Mouse (Mus musculus) midbrain, embryonic 15.5 days (tissue): ENCODE measurements around the gene Nupl2. TPM values are rescaled to one million over a fixed set of nuclear protein-coding genes. Genes with fewer than 3 reads are reported as not detected.

Source experiments
- ATAC-seq: fragments of 200-750 bp; cut with Nextera tagmentation; replicated peaks from 2 replicates; pipeline ENCODE4 v1.8.0; 2017; ENCODE audit warnings: moderate TSS enrichment
- H3K27ac ChIP-seq: fragments of 300-500 bp; sonication (generic); 2 replicates; pipeline ENCODE4 v1.5.1; 2015; ENCODE audit warnings: mild to moderate bottlenecking, inconsistent platforms
- H3K27me3 ChIP-seq: fragments of 300-500 bp; sonication (generic); replicated peaks from 2 replicates; pipeline ENCODE4 v1.6.1; 2015; ENCODE audit warnings: inconsistent platforms
- H3K36me3 ChIP-seq: fragments of 300-500 bp; sonication (generic); replicated peaks from 2 replicates; pipeline ENCODE4 v1.6.1; 2015; ENCODE audit warnings: inconsistent platforms
- H3K4me1 ChIP-seq: fragments of 300-500 bp; sonication (generic); 2 replicates; pipeline ENCODE4 v1.6.1; 2015; ENCODE audit warnings: inconsistent platforms
- H3K4me2 ChIP-seq: fragments of 300-500 bp; sonication (generic); 2 replicates; pipeline ENCODE4 v1.6.1; 2015; ENCODE audit warnings: inconsistent platforms, mild to moderate bottlenecking, moderate library complexity
- H3K4me3 ChIP-seq: fragments of 300-500 bp; sonication (generic); 2 replicates; pipeline ENCODE4 v1.5.1; 2015; ENCODE audit warnings: mild to moderate bottlenecking, inconsistent platforms
- H3K9ac ChIP-seq: fragments of 300-500 bp; sonication (generic); 2 replicates; pipeline ENCODE4 v1.6.1; 2015; ENCODE audit warnings: mild to moderate bottlenecking, inconsistent platforms
- H3K9me3 ChIP-seq: fragments of 300-500 bp; sonication (generic); 2 replicates; pipeline ENCODE4 v1.6.1; 2016; ENCODE audit warnings: inconsistent platforms
- WGBS: fragments of 180-500 bp; shearing (Covaris S2); methylation state at CpG from one replicate; pipeline ENCODE4 v1.1.7; 2015; ENCODE audit warnings: mixed read lengths; 5-methylcytosine and 5-hydroxymethylcytosine counted together
- polyA plus RNA-seq: library from polyadenylated mRNA; unstranded; fragments of >200 nt; fragmentation: Nextera tagmentation; extraction: Ambion mirVana; gene quantifications from 2 replicates; pipeline ENCODE4 v1.2.1, GENCODE M21; 2015

Gene Nupl2
- polyA plus RNA-seq, 1 experiment from 2014 or later, result 15.6 TPM

GRCm38 (mm10) chr5:24214900-24215299, 50.1 kb downstream of the Nupl2 start:
- Histone ChIP-seq H3K4me1 (no peaks in the 10 kb centered on the region), H3K9me3 (no peaks in the 10 kb centered on the region), H3K36me3 (no peaks in the 10 kb centered on the region), H3K4me2 (no peak overlapping the region), H3K9ac (no peak overlapping the region), H3K27ac (no peak overlapping the region), H3K27me3 (0 out of 2 replicates have a peak, but pooled peaks cover 4% of the 10 kb centered on the region), H3K4me3 (no peak overlapping the region)
- ATAC-seq, result no peak
- WGBS, result 92% methylated on average over 1 of the region's 1 CpGs

Other genes with a start within 250 kb of the Nupl2 start
- 33.0 and 33.3 TPM in 2 replicates for gene Fam126a, start 134.3 kb upstream of the Nupl2 start, polyA plus RNA-seq
- 143 and 159 TPM in 2 replicates for gene Klhl7, start 64.4 kb upstream of the Nupl2 start, polyA plus RNA-seq
- gene Kcnh2, start 186.6 kb downstream of the Nupl2 start, polyA plus RNA-seq, result 11.8 and 13.9 TPM in 2 replicates
- gene Nos3, start 199.8 kb downstream of the Nupl2 start, polyA plus RNA-seq, result 10.9 and 11.9 TPM in 2 replicates
- gene Atg9b, start 227.2 kb downstream of the Nupl2 start, polyA plus RNA-seq, result 2.3 and 2.9 TPM in 2 replicates
- 57.1 and 60.0 TPM in 2 replicates for gene Abcb8, start 228.7 kb downstream of the Nupl2 start, polyA plus RNA-seq
- 0.20 and 0.35 TPM in 2 replicates for gene Asic3, start 248.4 kb downstream of the Nupl2 start, polyA plus RNA-seq